Mouse (Mus musculus) forebrain, postnatal 0 days (tissue): ENCODE measurements around the gene Snd1. TPM values are rescaled to one million over a fixed set of nuclear protein-coding genes. Genes with fewer than 3 reads are reported as not detected.

ENCODE experiments used
- ATAC-seq: fragments of 200-750 bp; cut with Nextera tagmentation; 2 replicates; pipeline ENCODE4 v1.8.0; 2017; ENCODE audit warnings: mild to moderate bottlenecking, moderate library complexity
- DNase-seq: peaks from one replicate; pipeline ENCODE4 v3.0.0-alpha.2; 2015
- H3K27ac ChIP-seq: fragments of 300-500 bp; sonication (generic); 2 replicates; pipeline ENCODE4 v1.5.1; 2014; ENCODE audit warnings: low read depth, mild to moderate bottlenecking, antibody characterized with exemption, low read length, moderate library complexity, mixed read lengths
- H3K27me3 ChIP-seq: fragments of 300-500 bp; sonication (generic); 2 replicates; pipeline ENCODE4 v1.6.1; 2014; ENCODE audit warnings: mild to moderate bottlenecking, low read length, mixed read lengths; ENCODE audit not compliant: insufficient read depth
- H3K36me3 ChIP-seq: fragments of 300-500 bp; sonication (generic); 2 replicates; pipeline ENCODE4 v1.6.1; 2014; ENCODE audit warnings: mild to moderate bottlenecking, moderate library complexity; ENCODE audit not compliant: insufficient read depth
- H3K4me1 ChIP-seq: fragments of 300-500 bp; sonication (generic); 2 replicates; pipeline ENCODE4 v1.6.1; 2014; ENCODE audit warnings: antibody characterized with exemption; ENCODE audit not compliant: insufficient read depth
- H3K4me2 ChIP-seq: fragments of 300-500 bp; sonication (generic); 2 replicates; pipeline ENCODE4 v1.6.1; 2014; ENCODE audit warnings: low read depth, mild to moderate bottlenecking, moderate library complexity
- H3K4me3 ChIP-seq: fragments of 300-500 bp; sonication (generic); 2 replicates; pipeline ENCODE4 v1.5.1; 2014; ENCODE audit warnings: low read depth, low read length, mixed read lengths
- H3K9ac ChIP-seq: fragments of 300-500 bp; sonication (generic); 2 replicates; pipeline ENCODE4 v1.6.1; 2014; ENCODE audit warnings: mild to moderate bottlenecking
- H3K9me3 ChIP-seq: fragments of 300-500 bp; sonication (generic); 2 replicates; pipeline ENCODE4 v1.6.1; 2016; ENCODE audit warnings: low read length
- CTCF ChIP-seq: sonication (generic); IDR thresholded peaks from 2 replicates; pipeline ENCODE4 v1.5.1; 2016; ENCODE audit warnings: antibody characterized with exemption, control low read depth, low read depth
- WGBS: fragments of 180-500 bp; shearing (Covaris S2); extraction: QIAGEN DNeasy Blood & Tissue Kit; methylation state at CpG from one replicate; pipeline ENCODE4 v1.1.7; 2014; 5-methylcytosine and 5-hydroxymethylcytosine counted together
- polyA plus RNA-seq: library from polyadenylated mRNA; unstranded; fragments of >200 nt; fragmentation: Nextera tagmentation; extraction: Ambion mirVana; gene quantifications from 2 replicates; pipeline ENCODE4 v1.2.1, GENCODE M21; 2015
- total RNA-seq: library from RNA; depleted of rRNA; stranded (reverse); fragments of >200 nt; gene quantifications from 2 replicates; pipeline ENCODE4 v1.2.3, GENCODE M21; 2014

Snd1 gene
- total and polyA plus RNA-seq, 2 experiments from 2014 or later, result 72.4 to 90.8 TPM

DNA sequence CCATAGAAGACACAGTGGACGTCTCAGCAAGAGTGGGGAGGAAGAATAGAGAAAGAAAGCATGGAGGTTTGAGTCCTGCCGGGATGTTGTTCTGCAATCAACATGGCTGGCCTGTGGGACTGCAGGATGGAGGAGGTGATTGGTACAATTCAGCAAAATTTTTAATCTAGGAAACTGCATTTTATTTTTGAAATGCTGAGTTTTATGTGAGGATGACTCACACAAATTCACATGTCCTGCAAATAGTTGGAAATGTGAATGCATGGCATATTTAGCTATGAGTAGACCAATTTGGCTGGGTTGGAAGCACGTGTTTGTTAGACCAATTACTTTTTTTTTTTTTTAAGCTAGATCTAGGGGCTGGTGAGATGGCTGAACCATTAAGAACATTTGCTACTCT is 222.3 kb downstream of the Snd1 start:
- H3K36me3 ChIP-seq, result no peaks in the 10 kb centered on the region
- no peak overlapping the region for H3K27ac ChIP-seq
- no peak overlapping the region for H3K4me3 ChIP-seq
- no peak overlapping the region for H3K4me2 ChIP-seq
- H3K27me3 ChIP-seq, result no peaks in the 10 kb centered on the region
- no peak overlapping the region for H3K9ac ChIP-seq
- TF ChIP-seq CTCF, result no peak
- H3K9me3 ChIP-seq, result no peaks in the 10 kb centered on the region
- DNase-seq (no peak), ATAC-seq (no peak)
- H3K4me1 ChIP-seq, result no peaks in the 10 kb centered on the region
- WGBS, result 86% methylated on average over 3 of the region's 3 CpGs

DNA sequence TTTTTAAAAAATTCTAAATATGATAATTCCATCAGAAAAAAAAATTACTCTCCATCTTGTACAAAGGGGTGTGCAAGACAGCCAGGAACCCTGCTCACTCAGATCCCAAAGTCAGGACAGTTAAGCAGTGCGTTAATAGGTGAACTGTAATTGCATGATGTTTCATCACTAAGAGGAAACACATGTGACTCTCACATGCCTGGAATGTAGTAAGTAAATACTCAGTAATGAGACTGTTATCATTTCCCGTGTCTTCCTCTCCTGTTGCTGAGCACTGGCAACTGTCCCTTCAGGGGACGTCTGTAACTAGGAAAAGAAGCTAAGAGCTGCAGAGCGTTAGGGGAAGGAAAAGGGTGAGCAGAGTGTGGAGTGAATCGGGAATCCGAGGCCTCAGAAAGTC is 229.7 kb downstream of the Snd1 start:
- H3K4me2 ChIP-seq, result no peak overlapping the region
- H3K4me1 ChIP-seq, result peaks cover 18% of the 10 kb centered on the region
- H3K4me3 ChIP-seq, result no peak overlapping the region
- ATAC-seq (peak; percentile 20; the same call in 1 of the 2 replicates), DNase-seq (no peak)
- 59% methylated on average over 6 of the region's 6 CpGs for WGBS
- no peak for TF ChIP-seq CTCF
- no peaks in the 10 kb centered on the region for H3K36me3 ChIP-seq
- no peaks in the 10 kb centered on the region for H3K9me3 ChIP-seq
- no peak overlapping the region for H3K27ac ChIP-seq
- H3K9ac ChIP-seq, result no peak overlapping the region
- H3K27me3 ChIP-seq, result no peaks in the 10 kb centered on the region

DNA sequence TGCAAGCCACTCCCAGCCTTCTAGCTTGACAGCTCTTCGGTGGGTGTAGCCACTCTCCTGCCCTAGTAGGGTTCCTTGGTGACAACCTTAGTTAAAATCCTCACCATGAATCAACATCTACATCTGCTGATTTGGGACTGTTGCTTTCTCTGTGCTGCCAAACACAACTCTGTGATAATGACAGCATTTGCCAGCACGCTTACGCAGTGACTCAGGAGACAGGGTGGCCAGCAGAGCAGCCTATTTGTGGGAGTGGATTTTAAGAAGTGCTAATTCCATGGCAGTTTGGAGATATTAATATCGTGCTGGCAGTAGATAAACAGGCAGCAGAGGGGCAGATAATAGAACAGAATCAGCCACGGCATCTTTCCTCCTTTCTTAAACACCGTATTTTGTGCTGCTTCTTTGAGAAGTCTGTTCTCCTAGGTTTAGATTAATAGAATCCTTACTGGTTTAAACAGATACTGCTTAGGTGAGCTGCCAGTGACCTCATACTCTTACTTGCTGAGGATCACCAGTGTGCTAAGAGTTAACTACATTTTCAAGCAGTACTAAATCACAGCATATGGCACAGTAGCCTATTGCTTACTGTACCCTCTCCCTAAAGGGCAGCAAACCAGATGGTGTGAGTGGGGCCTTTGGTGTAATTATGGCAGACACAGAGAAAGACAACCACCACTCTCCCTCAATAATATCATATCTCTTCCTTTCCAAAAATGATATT is 230.6 kb downstream of the Snd1 start:
- H3K4me3 ChIP-seq, result no peak overlapping the region
- DNase-seq, result peak; percentile 57
- no peak for TF ChIP-seq CTCF
- WGBS, result 39% methylated on average over 6 of the region's 6 CpGs
- H3K27me3 ChIP-seq, result no peaks in the 10 kb centered on the region
- H3K9ac ChIP-seq, result no peak overlapping the region
- no peak overlapping the region for H3K4me2 ChIP-seq
- H3K27ac ChIP-seq, result peak overlapping the region; percentile 35; the same call in 1 of the 2 replicates
- no peaks in the 10 kb centered on the region for H3K9me3 ChIP-seq
- H3K4me1 ChIP-seq, result peaks cover 18% of the 10 kb centered on the region
- no peaks in the 10 kb centered on the region for H3K36me3 ChIP-seq
- ATAC-seq, result peak; percentile 78

DNA sequence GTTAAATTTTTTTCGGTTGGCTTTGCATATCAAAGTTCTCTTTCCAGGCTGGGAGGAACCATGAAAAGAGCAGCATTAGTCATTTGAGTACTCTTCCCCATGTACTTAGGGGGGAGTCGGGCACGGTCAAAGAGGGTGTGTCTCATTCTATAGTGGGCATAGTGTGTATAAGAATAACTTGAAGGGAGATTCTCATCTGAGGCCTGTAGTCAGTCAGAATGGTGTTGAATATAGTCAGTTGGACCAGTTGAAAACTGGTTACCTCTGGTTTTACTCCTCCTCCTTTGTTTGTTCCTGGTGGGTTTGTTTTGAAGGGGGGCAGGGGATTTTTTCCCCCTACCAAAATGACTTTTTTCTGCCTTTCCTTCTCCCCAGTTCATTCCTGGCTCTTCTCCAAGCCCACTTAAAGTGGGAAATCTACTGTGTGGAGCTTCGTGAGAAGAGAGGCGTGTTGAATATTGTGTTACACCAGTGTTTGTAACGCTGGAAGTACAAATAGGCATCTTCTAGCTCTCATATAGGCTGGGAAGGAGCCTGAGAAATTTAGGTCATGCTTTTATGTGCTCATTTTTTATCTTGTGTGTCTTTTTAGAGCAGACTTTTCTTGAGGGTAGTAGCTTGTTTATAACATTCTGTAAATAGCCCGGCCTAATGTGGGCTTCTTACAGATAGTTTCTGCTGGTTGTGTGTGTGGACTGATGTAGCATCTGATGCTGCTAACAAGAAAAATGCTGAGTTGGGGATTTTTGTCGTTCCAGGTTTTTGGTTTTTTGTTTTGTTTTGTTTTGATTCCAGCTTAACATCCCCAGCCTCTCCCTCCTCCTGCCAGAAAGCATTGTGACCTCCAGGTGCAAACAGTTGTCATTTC is 231.4 kb downstream of the Snd1 start:
- no peaks in the 10 kb centered on the region for H3K9me3 ChIP-seq
- ATAC-seq, result no peak
- TF ChIP-seq CTCF, result no peak
- H3K36me3 ChIP-seq, result no peaks in the 10 kb centered on the region
- H3K27me3 ChIP-seq, result no peaks in the 10 kb centered on the region
- peak; percentile 41 for DNase-seq
- no peak overlapping the region for H3K4me3 ChIP-seq
- 52% methylated on average over 8 of the region's 8 CpGs for WGBS
- no peak overlapping the region for H3K4me2 ChIP-seq
- H3K4me1 ChIP-seq, result peaks cover 18% of the 10 kb centered on the region
- H3K27ac ChIP-seq, result peak overlapping the region; percentile 21
- H3K9ac ChIP-seq, result no peak overlapping the region

DNA sequence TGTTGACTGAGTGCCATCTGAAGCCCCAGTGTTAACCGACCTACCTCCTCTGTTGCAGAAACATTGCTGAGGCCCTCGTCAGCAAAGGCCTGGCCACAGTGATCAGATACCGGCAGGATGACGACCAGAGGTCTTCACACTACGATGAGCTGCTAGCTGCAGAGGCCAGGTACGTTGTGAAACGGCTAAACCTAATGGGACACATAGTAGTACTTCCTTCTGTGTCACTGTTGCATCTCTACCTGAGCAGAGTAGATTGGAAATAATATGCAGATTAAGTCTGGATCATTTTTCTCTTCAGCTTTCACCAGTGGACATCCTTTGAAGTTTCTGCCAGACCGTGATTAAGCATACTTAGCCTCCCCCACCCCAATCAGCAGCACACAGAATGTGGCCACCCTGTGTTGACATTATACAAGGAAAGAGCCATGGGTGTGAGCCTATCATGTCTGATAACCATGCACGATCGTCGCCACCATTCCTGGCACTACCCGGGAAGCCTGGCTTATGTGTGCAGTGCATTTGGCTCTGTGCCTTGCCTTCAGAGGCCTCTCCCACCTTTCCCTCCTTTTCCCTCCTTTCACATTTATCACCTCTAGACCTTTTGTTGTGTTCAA is 232.1 kb downstream of the Snd1 start:
- Histone ChIP-seq H3K9ac (no peak overlapping the region), H3K27ac (no peak overlapping the region), H3K4me3 (no peak overlapping the region), H3K9me3 (no peaks in the 10 kb centered on the region), H3K4me2 (no peak overlapping the region), H3K27me3 (no peaks in the 10 kb centered on the region), H3K36me3 (no peaks in the 10 kb centered on the region), H3K4me1 (peaks cover 18% of the 10 kb centered on the region)
- no peak for DNase-seq
- TF ChIP-seq CTCF, result no peak
- WGBS, result 60% methylated on average over 12 of the region's 12 CpGs
- no peak for ATAC-seq

DNA sequence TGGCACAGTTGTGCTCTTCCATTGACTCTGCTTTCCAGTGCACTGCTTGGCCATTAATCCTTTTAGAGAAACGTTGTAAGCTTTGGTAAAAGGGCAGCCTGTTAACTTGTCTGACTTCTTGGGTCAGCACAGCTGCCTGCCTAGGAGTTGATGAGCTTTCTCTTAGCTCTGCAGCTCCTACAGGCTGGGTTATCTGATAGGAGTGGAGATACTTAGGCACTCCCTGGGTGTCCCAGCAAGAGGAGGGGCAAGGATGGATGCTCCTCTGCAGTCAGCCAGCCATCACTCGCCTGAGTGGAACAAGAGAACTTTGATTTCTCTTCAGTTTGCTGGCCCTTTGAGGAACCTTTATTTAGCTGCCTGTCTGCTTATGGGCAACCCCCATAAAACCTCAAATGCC is 235.1 kb downstream of the Snd1 start:
- no peak overlapping the region for H3K4me3 ChIP-seq
- DNase-seq (no peak), ATAC-seq (no peak)
- H3K9ac ChIP-seq, result no peak overlapping the region
- H3K36me3 ChIP-seq, result no peaks in the 10 kb centered on the region
- H3K9me3 ChIP-seq, result no peaks in the 10 kb centered on the region
- no peak overlapping the region for H3K4me2 ChIP-seq
- no peak overlapping the region for H3K27ac ChIP-seq
- peaks cover 18% of the 10 kb centered on the region for H3K4me1 ChIP-seq
- H3K27me3 ChIP-seq, result no peaks in the 10 kb centered on the region
- 28% methylated on average over 2 of the region's 2 CpGs for WGBS
- no peak for TF ChIP-seq CTCF
